Mouse (Mus musculus) bone marrow, adult 2 months (tissue): ENCODE measurements around the gene Atg16l2.

Experiments
- CTCF ChIP-seq: fragments of 200-500 bp; IDR thresholded peaks from 2 replicates; pipeline ENCODE4 v1.5.1; 2011; ENCODE audit warnings: low read length, control low read depth; ENCODE audit not compliant: control insufficient read depth, insufficient read depth
- POLR2A ChIP-seq: fragments of 200-500 bp; IDR thresholded peaks from 2 replicates; pipeline ENCODE4 v1.6.1; 2011; ENCODE audit warnings: low read depth, mild to moderate bottlenecking, control low read depth, low read length, borderline replicate concordance; ENCODE audit not compliant: control insufficient read depth

DNA sequence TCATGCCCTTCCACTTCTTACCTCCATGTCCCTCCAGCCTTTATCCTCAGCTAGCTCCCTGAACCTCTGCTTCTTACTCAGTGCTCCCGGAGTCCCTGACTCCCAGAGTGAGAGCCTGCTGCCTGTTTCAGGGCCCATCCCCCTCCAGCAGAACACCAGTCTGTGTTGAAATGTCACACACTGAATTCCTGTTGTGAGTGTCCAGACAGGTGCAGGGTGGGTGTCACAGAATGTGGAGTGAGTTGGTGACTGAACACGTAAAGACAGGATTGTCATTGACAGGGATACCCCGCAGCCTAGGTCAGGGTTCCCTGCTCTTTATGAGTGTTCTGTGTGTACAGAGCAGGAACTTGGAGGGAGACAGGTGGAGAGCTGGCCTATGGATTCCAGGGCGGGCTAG lies 42.8 kb upstream of the Atg16l2 start:
- no peak for TF ChIP-seq CTCF
- TF ChIP-seq POLR2A = no peak
